Mouse (Mus musculus) hindbrain, embryonic 14.5 days (tissue): ENCODE measurements at regions not wholly inside any gene's neighbourhood (a gene's known extent, or its start where the extent isn't known, plus 50 kb on each side); places are given as distances from the start of the nearest gene placed in this dataset.

ENCODE experiments used
- ATAC-seq: fragments of 200-750 bp; cut with Nextera tagmentation; 2 replicates; pipeline ENCODE4 v1.8.0; 2017; ENCODE audit warnings: moderate number of reproducible peaks, mild to moderate bottlenecking, moderate TSS enrichment, moderate library complexity; ENCODE audit not compliant: low FRiP score
- DNase-seq: peaks from one replicate; pipeline ENCODE4 v3.0.0-alpha.2; 2015; ENCODE audit warnings: low spot score
- H3K27ac ChIP-seq: fragments of 300-500 bp; sonication (generic); 2 replicates; pipeline ENCODE4 v1.5.1; 2014; ENCODE audit warnings: mild to moderate bottlenecking, moderate library complexity
- H3K27me3 ChIP-seq: fragments of 300-500 bp; sonication (generic); 2 replicates; pipeline ENCODE4 v1.6.1; 2014; ENCODE audit warnings: mild to moderate bottlenecking, low read length, mixed read lengths; ENCODE audit not compliant: control insufficient read depth, insufficient read depth
- H3K36me3 ChIP-seq: fragments of 300-500 bp; sonication (generic); replicated peaks from 2 replicates; pipeline ENCODE4 v1.6.1; 2014; ENCODE audit not compliant: control insufficient read depth, insufficient read depth
- H3K4me1 ChIP-seq: fragments of 300-500 bp; sonication (generic); replicated peaks from 2 replicates; pipeline ENCODE4 v1.6.1; 2014; ENCODE audit warnings: antibody characterized with exemption, low read length, mixed read lengths; ENCODE audit not compliant: control insufficient read depth, insufficient read depth
- H3K4me2 ChIP-seq: fragments of 300-500 bp; sonication (generic); replicated peaks from 2 replicates; pipeline ENCODE4 v1.6.1; 2014; ENCODE audit warnings: mild to moderate bottlenecking, moderate library complexity
- H3K4me3 ChIP-seq: fragments of 300-500 bp; sonication (generic); replicated peaks from 2 replicates; pipeline ENCODE4 v1.5.1; 2014; ENCODE audit warnings: mild to moderate bottlenecking, low read length
- H3K9ac ChIP-seq: fragments of 300-500 bp; sonication (generic); 2 replicates; pipeline ENCODE4 v1.6.1; 2014
- H3K9me3 ChIP-seq: fragments of 300-500 bp; sonication (generic); 2 replicates; pipeline ENCODE4 v1.6.1; 2016; ENCODE audit warnings: low read length; ENCODE audit not compliant: control insufficient read depth
- WGBS: fragments of 180-500 bp; shearing (Covaris S2); extraction: QIAGEN DNeasy Blood & Tissue Kit; methylation state at CpG from one replicate; pipeline ENCODE4 v1.1.7; 2014; 5-methylcytosine and 5-hydroxymethylcytosine counted together

- no peaks in the 10 kb centered on the region for H3K27me3 ChIP-seq
- no peak overlapping the region for H3K4me2 ChIP-seq
- no peak overlapping the region for H3K4me3 ChIP-seq
- H3K4me1 ChIP-seq, result peaks cover 30% of the 10 kb centered on the region
- ATAC-seq (no peak), DNase-seq (no peak)
- H3K9ac ChIP-seq, result no peak overlapping the region
- H3K9me3 ChIP-seq, result no peaks in the 10 kb centered on the region
- WGBS, result 67% methylated on average over 10 of the region's 10 CpGs
- H3K36me3 ChIP-seq, result no peaks in the 10 kb centered on the region
- no peak overlapping the region for H3K27ac ChIP-seq
Measured at GRCm38 (mm10) chr3:52641226-52642181, 373.4 kb downstream of the Foxo1 start.

- DNase-seq (no peak), ATAC-seq (no peak)
- Histone ChIP-seq H3K4me1 (peaks cover 30% of the 10 kb centered on the region), H3K4me2 (no peak overlapping the region), H3K9me3 (no peaks in the 10 kb centered on the region), H3K4me3 (no peak overlapping the region), H3K27me3 (no peaks in the 10 kb centered on the region), H3K27ac (no peak overlapping the region), H3K9ac (no peak overlapping the region), H3K36me3 (no peaks in the 10 kb centered on the region)
- WGBS, result 60% methylated on average over 16 of the region's 16 CpGs
Measured at GRCm38 (mm10) chr3:52640250-52641147, 372.4 kb downstream of the Foxo1 start.

GRCm38 (mm10) chr3:52638816-52639215 is 370.7 kb downstream of the Foxo1 start:
- Histone ChIP-seq H3K9ac (no peak overlapping the region), H3K27me3 (no peaks in the 10 kb centered on the region), H3K27ac (no peak overlapping the region), H3K36me3 (no peaks in the 10 kb centered on the region), H3K9me3 (no peaks in the 10 kb centered on the region), H3K4me1 (peaks cover 20% of the 10 kb centered on the region), H3K4me3 (no peak overlapping the region), H3K4me2 (no peak overlapping the region)
- ATAC-seq (no peak), DNase-seq (no peak)
- 69% methylated on average over 5 of the region's 5 CpGs for WGBS

- no peaks in the 10 kb centered on the region for H3K36me3 ChIP-seq
- WGBS, result 55% methylated on average over 6 of the region's 6 CpGs
Measured at GRCm38 (mm10) chr3:52634353-52634752, 366.2 kb downstream of the Foxo1 start.

GRCm38 (mm10) chr3:52633491-52634100 is 365.5 kb downstream of the Foxo1 start:
- no peak for ATAC-seq
- no peaks in the 10 kb centered on the region for H3K36me3 ChIP-seq
- no peak overlapping the region for H3K4me2 ChIP-seq
- H3K9ac ChIP-seq, result no peak overlapping the region
- no peak overlapping the region for H3K4me3 ChIP-seq
- no peaks in the 10 kb centered on the region for H3K27me3 ChIP-seq
- peaks cover 6% of the 10 kb centered on the region; the same call in 1 of the 2 replicates for H3K4me1 ChIP-seq
- 74% methylated on average over 15 of the region's 15 CpGs for WGBS
- no peaks in the 10 kb centered on the region for H3K9me3 ChIP-seq
- no peak for DNase-seq
- no peak overlapping the region for H3K27ac ChIP-seq

More at GRCm38 (mm10) chr3:52634353-52634752, 366.2 kb downstream of the Foxo1 start:
- no peak overlapping the region for H3K4me2 ChIP-seq
- no peaks in the 10 kb centered on the region for H3K27me3 ChIP-seq
- no peak overlapping the region for H3K9ac ChIP-seq
- ATAC-seq (no peak), DNase-seq (no peak)
- peaks cover 6% of the 10 kb centered on the region; the same call in 1 of the 2 replicates for H3K4me1 ChIP-seq
- H3K4me3 ChIP-seq, result no peak overlapping the region
- H3K9me3 ChIP-seq, result no peaks in the 10 kb centered on the region
- no peak overlapping the region for H3K27ac ChIP-seq

GRCm38 (mm10) chr3:52632635-52633034 is 364.5 kb downstream of the Foxo1 start:
- DNase-seq, result no peak
- Histone ChIP-seq H3K9ac (no peak overlapping the region), H3K4me2 (no peak overlapping the region), H3K4me3 (no peak overlapping the region), H3K36me3 (no peaks in the 10 kb centered on the region), H3K27me3 (no peaks in the 10 kb centered on the region), H3K27ac (no peak overlapping the region), H3K9me3 (no peaks in the 10 kb centered on the region), H3K4me1 (peaks cover 6% of the 10 kb centered on the region; the same call in 1 of the 2 replicates)
- 96% methylated on average over 2 of the region's 2 CpGs for WGBS
- no peak for ATAC-seq

- Histone ChIP-seq H3K4me2 (no peak overlapping the region), H3K27me3 (no peaks in the 10 kb centered on the region), H3K27ac (no peak overlapping the region), H3K9me3 (no peaks in the 10 kb centered on the region), H3K4me3 (no peak overlapping the region), H3K36me3 (no peaks in the 10 kb centered on the region), H3K4me1 (peaks cover 6% of the 10 kb centered on the region; the same call in 1 of the 2 replicates), H3K9ac (no peak overlapping the region)
- 85% methylated on average over 5 of the region's 5 CpGs for WGBS
- DNase-seq, result no peak
- ATAC-seq, result no peak
Measured at GRCm38 (mm10) chr3:52630209-52630608, 362.1 kb downstream of the Foxo1 start.

- Histone ChIP-seq H3K9ac (no peak overlapping the region), H3K27ac (no peak overlapping the region), H3K36me3 (no peaks in the 10 kb centered on the region), H3K27me3 (no peaks in the 10 kb centered on the region), H3K4me2 (no peak overlapping the region), H3K4me1 (no peaks in the 10 kb centered on the region), H3K4me3 (no peak overlapping the region), H3K9me3 (no peaks in the 10 kb centered on the region)
- WGBS, result 58% methylated on average over 1 of the region's 1 CpGs
- ATAC-seq, result no peak
- no peak for DNase-seq
Measured at GRCm38 (mm10) chr3:52625125-52625524, 357.0 kb downstream of the Foxo1 start.

GRCm38 (mm10) chr3:52622530-52622929 is 354.4 kb downstream of the Foxo1 start:
- Histone ChIP-seq H3K36me3 (no peaks in the 10 kb centered on the region), H3K27me3 (no peaks in the 10 kb centered on the region), H3K9ac (no peak overlapping the region), H3K9me3 (no peaks in the 10 kb centered on the region), H3K4me3 (no peak overlapping the region), H3K4me2 (no peak overlapping the region), H3K4me1 (no peaks in the 10 kb centered on the region), H3K27ac (no peak overlapping the region)
- no peak for ATAC-seq
- WGBS, result 95% methylated on average over 8 of the region's 8 CpGs
- no peak for DNase-seq
